Mouse (Mus musculus): Measurements from ENCODE around the gene Rnf7. TPM values are rescaled to one million over a fixed set of nuclear protein-coding genes. Genes with fewer than 3 reads are reported as not detected.

Rnf7 gene
- total RNA-seq, 2 experiments from 2014 or later = 56.2 to 63.1 TPM

GRCm38 (mm10) chr9:96428336-96429046, 50.0 kb downstream of the Rnf7 start:
- no peak for DNase-seq (ENCODE audit: low spot score in 2 of 2)
- intact Hi-C loops (cut with DNase I) = no loop called here

DNA sequence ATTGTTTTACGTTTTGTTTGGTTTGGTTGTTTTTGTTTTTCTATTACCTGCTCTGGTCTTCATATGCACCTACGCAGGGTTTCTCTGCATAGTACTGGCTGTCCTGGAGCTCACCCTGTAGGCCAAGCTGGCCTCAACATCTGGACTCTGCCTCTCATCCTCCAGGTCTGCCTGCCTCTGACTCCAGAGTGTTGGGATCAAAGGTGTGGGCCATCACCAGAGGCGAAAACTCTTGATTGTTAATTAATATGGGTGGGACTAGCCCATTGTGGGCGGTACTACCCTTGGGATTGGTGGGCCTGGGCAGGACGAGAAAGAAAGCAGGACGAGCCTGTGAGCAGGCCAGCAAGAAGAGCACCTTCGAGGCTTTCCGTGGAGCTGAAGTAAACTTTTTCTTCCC, 54.4 kb downstream of the Rnf7 start:
- DNase-seq (ENCODE audit: low spot score in 2 of 2) = no peak

More for the DNA sequence above, 54.4 kb downstream of the Rnf7 start:
- intact Hi-C loops (cut with DNase I) = no loop called here

Other genes with a start within 250 kb of the Rnf7 start
- 10 to 100 TPM; 81.4 to 90.6 TPM for gene Atp1b3, start 114.2 kb downstream of the Rnf7 start, total RNA-seq (2021)
- not detected for gene Gm28729, start 46.6 kb upstream of the Rnf7 start, total RNA-seq (2021)
- 10 to 100 TPM; 31.0 to 32.4 TPM for gene Rasa2, start 152.9 kb upstream of the Rnf7 start, total RNA-seq (2021)